Mouse (Mus musculus) thymus, adult 2 months (tissue): ENCODE measurements around the gene Ankrd13b. TPM values are rescaled to one million over a fixed set of nuclear protein-coding genes. Genes with fewer than 3 reads are reported as not detected.
A peak's percentile ranks its signal among the peaks of the same experiment; 100 is the strongest.

ENCODE experiments used
- DNase-seq: peaks from one replicate; pipeline ENCODE4 v3.0.0; 2021
- H3K27ac ChIP-seq: fragments of 200-500 bp; 2 replicates; pipeline ENCODE4 v1.5.1; 2012; ENCODE audit warnings: low read length, control low read depth; ENCODE audit not compliant: control insufficient read depth, insufficient read depth
- H3K27me3 ChIP-seq: fragments of 200-500 bp; 2 replicates; pipeline ENCODE4 v1.6.1; 2012; ENCODE audit warnings: mild to moderate bottlenecking, low read length, moderate library complexity, mixed read lengths; ENCODE audit not compliant: control insufficient read depth, insufficient read depth
- H3K36me3 ChIP-seq: fragments of 200-500 bp; 2 replicates; pipeline ENCODE4 v1.6.1; 2012; ENCODE audit warnings: mild to moderate bottlenecking, low read length, moderate library complexity; ENCODE audit not compliant: control insufficient read depth, insufficient read depth
- H3K4me1 ChIP-seq: fragments of 200-500 bp; replicated peaks from 2 replicates; pipeline ENCODE4 v1.6.1; 2012; ENCODE audit warnings: low read length; ENCODE audit not compliant: control insufficient read depth, insufficient read depth
- H3K4me3 ChIP-seq: fragments of 200-500 bp; 2 replicates; pipeline ENCODE4 v1.5.1; 2012; ENCODE audit warnings: mild to moderate bottlenecking, low read length, control low read depth, moderate library complexity; ENCODE audit not compliant: control insufficient read depth, insufficient read depth
- CTCF ChIP-seq: fragments of 200-500 bp; IDR thresholded peaks from 2 replicates; pipeline ENCODE4 v1.5.1; 2012; ENCODE audit warnings: mild to moderate bottlenecking, control low read depth, low read length, moderate library complexity, borderline replicate concordance; ENCODE audit not compliant: control insufficient read depth, poor library complexity, insufficient read depth; ENCODE audit errors: extremely low read depth
- POLR2A ChIP-seq: fragments of 200-500 bp; IDR thresholded peaks from 2 replicates; pipeline ENCODE4 v1.6.1; 2012; ENCODE audit warnings: mild to moderate bottlenecking, low read length, control low read depth, moderate library complexity; ENCODE audit not compliant: control insufficient read depth, poor library complexity, insufficient read depth; ENCODE audit errors: extremely low read depth
- WGBS: fragments of 180-500 bp; shearing (Covaris S2); methylation state at CpG from one replicate; pipeline ENCODE4 v1.1.7; 2018; 5-methylcytosine and 5-hydroxymethylcytosine counted together
- polyA plus RNA-seq: library from polyadenylated mRNA; depleted of rRNA; stranded (reverse); fragments of >200 nt; gene quantifications from 2 replicates; pipeline ENCODE4 v1.2.3, GENCODE M21; 2012

Ankrd13b gene
- polyA plus RNA-seq, 1 experiment = 47.4 TPM

DNA sequence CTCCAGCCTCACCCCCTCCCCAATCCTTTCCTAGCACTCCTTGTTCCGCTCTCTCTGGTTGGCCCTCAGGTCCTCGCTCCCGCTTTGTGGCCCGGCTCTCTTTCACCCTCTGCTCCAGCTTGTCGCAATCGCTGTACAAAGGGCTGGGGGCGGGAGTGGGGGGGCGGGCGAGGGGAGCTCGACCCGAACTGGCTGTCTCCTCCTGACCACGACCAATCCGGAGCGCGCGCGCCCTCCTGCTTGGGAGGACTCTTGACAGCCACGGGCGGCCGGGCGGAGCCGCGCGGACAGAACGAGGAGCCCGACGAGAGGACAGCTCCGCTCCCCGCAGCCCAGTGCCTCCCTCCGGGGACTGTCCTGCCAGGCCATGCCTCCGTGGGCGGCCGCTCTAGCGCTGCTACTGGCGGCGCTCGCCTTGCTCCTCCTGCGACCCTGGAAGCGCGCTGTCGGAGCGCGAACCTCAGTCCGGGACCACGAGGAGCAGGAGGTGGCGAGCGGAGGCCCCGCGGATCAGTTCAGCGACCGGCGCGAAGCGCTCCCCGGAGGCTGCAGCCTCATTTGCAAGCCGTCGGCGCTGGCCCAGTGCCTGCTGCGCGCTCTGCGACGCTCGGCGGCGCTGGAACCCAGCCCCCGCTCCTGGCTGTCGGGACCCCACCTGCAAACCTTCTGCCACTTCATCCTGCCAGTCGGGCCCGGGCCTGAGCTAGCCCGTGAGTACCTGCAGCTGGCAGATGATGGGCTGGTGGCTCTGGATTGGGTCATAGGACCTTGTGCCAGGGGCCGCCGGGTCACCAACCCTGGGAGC is 25.6 kb upstream of the Ankrd13b start, which contains the start of gene Abhd15:
Gene Abhd15, plus strand, starts transcription at position 290 of the 805 bp plus-strand sequence.
- DNase-seq = peak; percentile 65
- Histone ChIP-seq H3K4me1 (peaks cover 60% of the 10 kb centered on the region), H3K36me3 (no peaks in the 10 kb centered on the region), H3K27ac (no peak within 1 kb of the TSS), H3K4me3 (peak within 1 kb of the TSS; percentile 50), H3K27me3 (no peaks in the 10 kb centered on the region)
- under 1% methylated on average over 72 of the region's 72 CpGs for WGBS
- TF ChIP-seq CTCF (0 out of 2 replicates have a peak, but pooled peaks have one; percentile 1), POLR2A (no peak; the same call in 1 of the 2 replicates)

DNA sequence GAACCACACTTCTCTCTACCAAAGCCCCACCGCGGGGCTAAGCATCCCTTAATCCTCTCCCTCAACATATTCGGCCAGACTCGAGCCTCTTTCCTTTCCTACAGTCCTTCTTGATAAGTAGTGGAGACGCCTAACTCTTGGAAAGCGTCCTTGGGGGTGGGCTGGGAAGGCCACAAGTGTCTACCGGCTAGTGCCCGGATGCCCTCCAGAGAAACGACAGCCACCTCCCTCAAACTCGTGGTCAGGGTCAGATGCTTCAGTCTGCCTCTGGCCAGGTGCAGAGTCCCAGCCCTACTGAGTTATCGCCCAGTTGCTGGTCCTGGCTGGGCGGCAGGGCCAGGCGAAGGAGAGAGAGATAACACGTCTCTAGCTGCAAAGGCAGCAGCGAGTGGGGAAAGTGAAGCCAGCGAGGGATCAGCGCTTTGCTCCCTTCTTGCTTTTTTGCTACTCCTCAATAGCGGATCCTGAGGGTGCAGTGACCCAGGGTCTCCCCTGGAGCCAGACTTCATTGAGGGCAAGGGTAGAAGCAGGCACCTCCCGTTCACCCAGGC is 24.9 kb upstream of the Ankrd13b start:
- peak overlapping the region; percentile 50 for H3K4me3 ChIP-seq
- TF ChIP-seq CTCF (no peak), POLR2A (no peak)
- no peaks in the 10 kb centered on the region for H3K27me3 ChIP-seq
- 13% methylated on average over 19 of the region's 19 CpGs for WGBS
- no peak overlapping the region for H3K27ac ChIP-seq
- DNase-seq = peak; percentile 37
- H3K36me3 ChIP-seq = no peaks in the 10 kb centered on the region
- peaks cover 55% of the 10 kb centered on the region for H3K4me1 ChIP-seq

DNA sequence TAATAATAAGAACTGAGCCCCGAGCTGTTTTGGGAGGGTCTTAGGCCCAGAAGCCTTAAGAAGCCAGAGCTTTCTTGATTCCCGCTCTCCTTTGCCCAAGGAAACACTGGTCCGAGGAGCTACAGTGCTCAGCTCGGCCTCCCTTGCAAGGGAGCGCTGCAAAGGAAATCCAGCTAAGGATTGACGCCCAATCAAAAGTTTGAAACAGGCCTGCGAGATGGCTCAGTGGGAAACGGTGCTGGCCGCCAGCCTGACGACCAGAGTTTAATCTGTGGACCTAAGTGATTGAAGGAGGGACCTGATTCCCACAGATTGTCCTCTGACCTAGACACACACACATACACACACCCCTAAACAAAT is 24.3 kb upstream of the Ankrd13b start:
- TF ChIP-seq CTCF = no peak
- no peak for TF ChIP-seq POLR2A
- Histone ChIP-seq H3K27ac (no peak overlapping the region), H3K4me1 (peaks cover 51% of the 10 kb centered on the region), H3K4me3 (peak overlapping the region; percentile 66), H3K27me3 (no peaks in the 10 kb centered on the region), H3K36me3 (no peaks in the 10 kb centered on the region)
- WGBS = 14% methylated on average over 10 of the region's 10 CpGs
- DNase-seq = peak; percentile 15

DNA sequence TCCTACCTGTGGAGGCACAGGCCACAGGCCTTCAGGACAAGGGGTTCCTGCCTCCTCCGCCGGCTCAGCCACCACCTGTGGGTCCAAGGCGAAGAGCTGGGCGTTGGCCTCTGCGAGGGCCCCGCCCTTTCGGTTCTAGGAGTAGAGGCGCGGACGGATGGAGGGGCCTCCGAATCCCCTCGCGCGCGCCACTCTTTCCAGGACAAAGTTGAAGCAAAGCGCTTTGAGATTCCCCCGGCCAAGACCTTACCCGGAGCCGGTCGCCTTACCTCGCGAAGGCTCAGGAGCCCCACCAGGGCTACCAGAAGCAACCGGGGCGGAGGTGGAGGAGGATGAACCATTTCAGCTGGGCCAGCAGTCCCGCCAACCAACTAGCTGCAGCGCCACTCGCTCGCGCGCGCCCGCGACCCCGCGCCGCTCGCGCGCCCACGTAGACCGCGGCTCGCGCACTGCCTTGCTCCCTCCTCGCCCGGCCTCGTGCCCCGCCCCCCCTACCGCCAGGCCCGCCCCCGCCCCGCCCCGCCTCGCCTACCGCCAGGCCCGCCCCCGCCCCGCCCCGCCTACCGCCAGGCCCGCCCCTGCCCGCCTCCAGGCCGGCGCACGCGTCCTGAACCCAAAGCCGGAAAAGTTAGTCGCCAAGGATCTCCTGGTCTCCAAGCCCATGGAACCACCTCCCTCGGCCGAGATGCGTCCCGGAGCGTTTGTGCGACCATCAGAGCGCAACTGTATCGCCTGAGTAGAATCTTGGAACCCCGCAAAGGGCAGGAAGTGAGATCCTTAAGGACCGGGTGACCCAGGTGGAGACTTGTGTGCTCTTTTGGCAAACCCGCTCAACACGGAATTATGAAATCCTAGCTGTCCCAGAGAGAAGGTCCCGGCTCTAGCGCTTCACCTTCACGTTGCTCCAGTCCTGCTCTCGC is 23.7 kb upstream of the Ankrd13b start:
- TF ChIP-seq CTCF = peak; percentile 11; the same call in 1 of the 2 replicates
- TF ChIP-seq POLR2A = peak; percentile 77
- under 1% methylated on average over 76 of the region's 84 CpGs for WGBS
- DNase-seq = peak; percentile 87
- Histone ChIP-seq H3K36me3 (no peaks in the 10 kb centered on the region), H3K4me3 (peak overlapping the region; percentile 66), H3K27me3 (no peaks in the 10 kb centered on the region), H3K4me1 (peaks cover 50% of the 10 kb centered on the region), H3K27ac (no peak overlapping the region)

DNA sequence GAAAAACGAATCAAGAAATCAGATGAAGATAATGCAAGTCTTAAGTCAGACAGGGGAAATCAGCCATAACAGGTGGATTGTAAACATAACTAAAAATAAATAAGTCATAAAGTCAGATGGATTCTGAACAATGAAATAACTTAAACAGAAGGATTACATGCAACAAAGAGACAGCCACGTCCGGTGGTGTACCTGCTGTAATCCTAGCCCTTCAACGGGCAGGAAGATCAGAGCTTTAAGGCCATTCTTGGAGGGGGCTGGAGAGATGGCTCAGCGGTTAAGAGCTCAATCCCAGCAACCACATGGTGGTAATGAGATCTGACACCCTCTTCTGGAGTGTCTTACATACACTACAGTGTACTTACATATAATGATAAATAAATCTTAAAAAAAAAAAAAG is 21.9 kb upstream of the Ankrd13b start:
- no peak overlapping the region for H3K4me3 ChIP-seq
- H3K36me3 ChIP-seq = peaks cover 6% of the 10 kb centered on the region; the same call in 1 of the 2 replicates
- DNase-seq = no peak
- H3K27me3 ChIP-seq = no peaks in the 10 kb centered on the region
- 82% methylated on average over 5 of the region's 5 CpGs for WGBS
- no peak for TF ChIP-seq CTCF
- TF ChIP-seq POLR2A = no peak
- H3K27ac ChIP-seq = no peak overlapping the region
- H3K4me1 ChIP-seq = peaks cover 33% of the 10 kb centered on the region

DNA sequence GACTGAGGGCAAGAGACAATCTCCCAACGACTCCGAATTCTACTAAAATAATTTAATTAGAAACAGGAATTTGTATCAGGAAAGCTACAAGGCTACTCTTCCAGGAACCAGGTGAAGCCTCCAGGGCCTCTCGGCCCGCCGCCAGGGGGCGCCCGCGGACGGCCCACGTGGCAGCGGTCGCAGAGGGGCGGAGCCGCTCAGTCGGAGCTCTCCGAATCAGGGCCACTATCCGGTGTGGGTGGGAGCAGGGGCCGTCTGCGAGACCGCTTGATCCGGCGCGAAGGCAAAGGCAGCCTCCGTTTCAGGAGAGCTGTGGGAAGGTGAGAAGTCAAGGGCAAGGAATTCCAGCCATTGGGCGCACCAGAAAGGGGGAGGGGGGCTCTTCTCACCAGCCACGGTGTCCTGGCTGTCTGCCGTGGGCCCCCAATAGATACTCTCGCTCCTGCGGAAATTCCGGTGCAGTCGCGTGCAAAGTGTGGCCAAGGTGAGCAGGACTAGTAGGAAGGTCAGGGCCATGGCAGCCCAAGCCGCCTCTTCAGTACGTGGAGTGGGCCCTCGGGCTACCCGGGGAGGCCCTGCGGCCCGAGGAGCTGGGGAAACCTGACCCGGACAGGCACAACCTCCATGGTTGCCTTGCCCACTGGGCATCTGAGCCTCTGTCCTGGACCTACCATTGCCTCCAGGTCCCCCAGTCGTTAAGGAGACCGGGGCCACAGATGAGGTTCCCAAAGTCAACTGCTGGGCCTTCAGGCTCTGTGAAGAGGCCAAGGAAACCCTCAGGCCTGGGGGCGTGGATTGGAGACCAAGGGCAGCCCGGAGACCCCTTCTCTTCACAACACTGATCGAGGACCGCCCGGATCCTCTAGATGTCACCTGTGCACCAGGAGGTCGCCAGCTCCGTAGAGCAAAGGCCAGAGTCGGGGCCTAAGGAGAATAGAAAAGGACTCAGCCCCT is 18.9 kb upstream of the Ankrd13b start:
- H3K27me3 ChIP-seq = no peaks in the 10 kb centered on the region
- peak; percentile 100 for TF ChIP-seq CTCF
- TF ChIP-seq POLR2A = 0 out of 2 replicates have a peak, but pooled peaks have one; percentile 12
- H3K27ac ChIP-seq = no peak overlapping the region
- DNase-seq = peak; percentile 88
- H3K4me3 ChIP-seq = peak overlapping the region; percentile 33
- peaks cover 11% of the 10 kb centered on the region for H3K4me1 ChIP-seq
- 33% methylated on average over 49 of the region's 49 CpGs for WGBS
- peaks cover 20% of the 10 kb centered on the region for H3K36me3 ChIP-seq
